Mouse (Mus musculus): ENCODE data around the gene Hsd17b2. TPM values are rescaled to one million over a fixed set of nuclear protein-coding genes. Genes with fewer than 3 reads are reported as not detected.
"Not testable (repeated sequence)": the region's sequence is repeated elsewhere in the genome, so short reads cannot be mapped to it uniquely, and the experiment has no call there.

Hsd17b2 gene
- total RNA-seq, 2 experiments from 2014 or later = not detected

DNA sequence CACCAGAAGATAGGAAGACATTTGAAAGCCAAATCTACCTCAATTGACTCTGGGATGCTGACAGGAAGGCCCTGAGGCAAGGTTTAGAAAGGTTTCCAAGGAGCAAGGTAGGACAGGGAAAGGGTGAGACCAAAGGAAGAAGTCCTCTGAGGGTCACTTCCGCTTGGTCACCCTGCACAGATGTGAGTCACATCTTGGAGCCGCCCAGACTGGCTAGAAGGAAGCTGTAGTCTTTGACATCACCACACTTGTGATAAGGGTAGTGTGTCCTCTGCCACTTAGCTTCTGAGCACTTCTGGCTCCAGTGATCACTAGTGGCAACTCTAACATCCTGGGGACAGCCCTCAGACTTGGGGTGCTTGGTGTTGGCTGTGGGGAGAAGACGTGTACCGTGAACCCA lies 4.4 kb downstream of the Hsd17b2 start:
- ATAC-seq (replicated peaks; ENCODE audit: low FRiP score, poor library complexity, severe bottlenecking) = no peak

DNA sequence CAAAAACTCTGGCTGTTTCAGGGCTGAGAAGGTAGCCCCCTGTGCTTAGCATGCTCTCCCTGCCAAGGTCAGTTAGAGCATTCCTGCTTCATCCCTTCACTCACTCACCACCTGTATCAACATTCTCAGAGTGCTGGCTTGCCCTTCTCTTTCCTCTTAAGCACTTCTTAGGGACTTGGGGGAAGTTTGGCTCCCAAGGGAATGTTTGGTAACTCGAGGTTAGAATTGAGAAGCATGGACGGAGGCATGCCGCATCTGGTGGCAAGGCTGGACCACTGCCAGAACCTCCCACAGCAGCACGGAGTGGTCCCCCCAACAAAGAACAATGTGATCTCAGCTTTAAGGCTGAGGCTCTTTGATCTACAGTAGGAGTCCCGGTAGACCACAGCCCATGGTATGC lies 10.5 kb downstream of the Hsd17b2 start:
- no peak for ATAC-seq (replicated peaks; ENCODE audit: low FRiP score, poor library complexity, severe bottlenecking)

DNA sequence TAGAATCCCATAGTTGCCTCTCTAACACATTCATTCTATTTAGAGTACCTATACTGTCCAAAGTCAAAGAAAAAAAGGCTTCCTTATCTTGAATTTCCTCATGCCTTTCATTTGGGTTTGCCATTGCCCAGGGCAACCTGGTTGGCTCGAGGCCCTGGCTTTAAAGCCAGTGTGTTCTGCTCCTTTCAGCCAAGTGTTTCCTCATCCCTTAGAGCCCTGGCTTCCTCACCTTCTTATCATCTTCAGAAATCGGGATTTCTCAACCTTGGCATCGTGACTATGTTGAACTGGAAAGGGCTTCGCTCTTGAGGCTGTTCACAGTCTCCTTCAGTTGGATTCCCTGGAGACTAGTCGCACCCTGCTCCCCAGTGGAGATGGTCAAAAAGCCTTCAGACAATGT lies 12.9 kb downstream of the Hsd17b2 start:
- no peak for ATAC-seq (replicated peaks; ENCODE audit: low FRiP score, poor library complexity, severe bottlenecking)

DNA sequence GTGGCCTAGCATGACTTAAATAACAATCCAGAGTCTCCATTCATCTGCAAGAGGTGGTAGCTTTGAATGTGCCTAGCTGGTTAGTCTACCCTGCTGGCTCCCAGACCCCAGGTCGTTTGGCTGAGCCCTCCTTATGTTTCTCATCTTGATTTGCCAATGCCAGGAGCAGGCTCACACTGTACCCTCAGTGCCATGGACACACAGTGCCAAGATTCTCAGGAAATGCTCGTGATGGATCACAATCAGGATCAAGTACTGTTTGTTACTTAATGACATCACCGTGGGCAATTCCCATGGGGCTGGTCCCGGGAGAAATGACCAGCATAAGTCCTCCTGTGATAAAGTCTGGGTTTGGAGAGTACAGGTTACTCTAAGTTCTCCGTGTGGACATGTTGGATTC lies 14.2 kb downstream of the Hsd17b2 start:
- no peak for ATAC-seq (replicated peaks; ENCODE audit: low FRiP score, poor library complexity, severe bottlenecking)

DNA sequence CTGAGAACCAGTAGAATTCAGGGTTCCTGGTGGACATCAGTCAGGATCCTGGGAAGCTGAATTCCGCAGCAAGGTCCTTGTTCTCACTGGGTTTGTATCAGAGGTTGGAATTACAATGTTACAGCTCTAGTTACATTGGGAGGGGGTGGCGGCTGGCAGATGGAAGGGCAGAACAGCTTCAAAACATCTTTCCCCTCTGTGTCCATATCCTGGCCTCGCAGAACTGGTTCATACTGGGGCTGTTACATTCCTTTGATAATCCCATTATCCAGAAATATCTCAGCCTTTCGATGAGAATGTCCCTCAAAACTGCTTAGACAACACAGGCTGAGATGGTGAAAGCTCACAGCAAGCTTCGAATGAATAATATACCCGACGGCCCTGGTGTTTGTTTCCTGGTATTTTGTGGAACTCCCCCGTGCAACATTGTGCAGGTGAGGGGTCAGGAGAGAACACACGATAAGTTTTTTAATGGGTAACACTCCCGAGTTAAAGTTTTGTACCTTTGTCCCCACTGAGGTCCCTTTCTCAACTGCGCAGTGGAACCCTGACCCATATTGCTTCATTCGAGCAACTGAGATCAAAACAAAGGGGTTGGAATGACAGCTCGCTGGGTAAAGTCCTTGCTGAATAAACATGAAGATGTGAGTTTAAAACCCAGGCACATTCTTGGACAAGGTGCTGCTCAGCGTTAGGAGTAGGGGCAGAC lies 16.6 kb downstream of the Hsd17b2 start:
- ATAC-seq (replicated peaks; ENCODE audit: low FRiP score, poor library complexity, severe bottlenecking) = no peak

DNA sequence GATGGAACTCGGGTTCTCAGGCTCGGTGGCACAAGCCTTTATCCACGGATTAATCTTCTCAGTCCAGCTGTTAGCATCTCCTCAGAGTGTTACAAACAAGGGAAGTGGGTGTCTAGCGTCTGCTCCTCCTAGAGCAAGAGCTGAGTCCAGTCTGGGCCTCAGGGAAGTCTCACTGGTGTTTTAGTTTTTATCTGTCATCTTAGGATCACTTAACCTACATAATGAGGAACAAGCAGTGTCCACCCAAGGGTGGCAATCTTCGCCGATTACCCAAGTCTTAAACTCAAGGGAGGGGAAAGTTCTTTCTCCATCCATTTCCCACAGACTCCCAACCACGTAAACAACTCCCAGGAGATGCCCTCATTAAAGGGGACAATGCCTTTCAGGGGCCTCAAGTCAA lies 24.8 kb downstream of the Hsd17b2 start:
- ATAC-seq (replicated peaks; ENCODE audit: low FRiP score, poor library complexity, severe bottlenecking) = no peak

DNA sequence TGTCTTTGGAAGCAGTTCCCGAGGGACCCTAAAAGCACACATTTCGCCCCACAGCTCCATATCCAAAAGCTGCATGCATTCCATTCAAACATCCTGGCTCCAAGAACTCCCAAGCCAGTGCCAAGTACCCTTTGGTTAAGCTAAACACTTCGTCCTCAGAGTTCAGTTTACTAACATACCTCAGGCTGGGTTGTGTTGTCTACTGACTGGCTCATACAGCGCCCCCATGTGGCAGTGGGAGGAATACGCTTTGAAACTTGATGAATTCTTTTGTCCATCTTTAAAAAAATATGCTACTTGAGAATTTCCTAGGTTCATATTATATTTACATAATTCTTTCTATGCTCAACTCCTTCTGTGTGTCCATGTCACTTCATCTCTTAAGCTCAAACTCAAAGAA lies 25.9 kb downstream of the Hsd17b2 start:
- no peak for ATAC-seq (replicated peaks; ENCODE audit: low FRiP score, poor library complexity, severe bottlenecking)

DNA sequence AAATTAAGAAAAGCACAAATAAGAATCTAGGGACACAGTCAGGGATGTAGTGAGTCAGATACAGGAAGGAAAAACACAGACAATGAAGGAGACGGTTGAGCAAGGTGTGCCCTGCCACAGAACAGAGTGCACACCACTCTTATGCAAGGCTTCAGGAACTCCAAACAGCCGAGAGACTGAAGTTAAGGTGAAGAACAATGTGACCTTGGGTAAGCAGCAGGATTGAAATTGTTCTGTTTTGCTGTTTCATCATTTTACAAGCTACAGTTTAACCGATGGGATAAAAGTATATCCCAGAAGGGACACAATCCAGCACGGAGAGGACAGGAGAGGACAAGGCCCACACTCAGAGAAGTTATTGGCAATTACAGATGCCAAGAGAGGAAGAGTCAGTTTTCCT lies 26.5 kb downstream of the Hsd17b2 start:
- no peak for ATAC-seq (replicated peaks; ENCODE audit: low FRiP score, poor library complexity, severe bottlenecking)

DNA sequence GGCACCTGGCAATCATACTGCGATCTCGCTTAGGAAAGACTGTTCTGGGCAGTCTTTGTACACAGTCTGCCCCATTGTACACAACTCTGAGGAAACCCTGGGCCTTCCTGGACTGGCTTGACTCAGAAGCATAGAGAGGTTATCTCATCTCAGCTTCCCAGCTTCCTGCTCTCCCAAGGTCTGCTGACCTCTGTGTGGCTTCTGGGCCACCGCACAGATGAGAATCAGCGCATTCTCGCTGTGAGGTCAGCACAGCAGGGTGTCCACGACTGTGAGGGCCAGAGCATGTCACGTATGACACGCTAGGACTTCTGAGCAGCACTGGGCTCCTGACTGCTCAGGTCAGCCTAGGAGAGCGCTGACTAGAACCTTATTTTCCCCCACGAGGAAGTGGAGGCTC lies 29.3 kb downstream of the Hsd17b2 start:
- no peak for ATAC-seq (replicated peaks; ENCODE audit: low FRiP score, poor library complexity, severe bottlenecking)

DNA sequence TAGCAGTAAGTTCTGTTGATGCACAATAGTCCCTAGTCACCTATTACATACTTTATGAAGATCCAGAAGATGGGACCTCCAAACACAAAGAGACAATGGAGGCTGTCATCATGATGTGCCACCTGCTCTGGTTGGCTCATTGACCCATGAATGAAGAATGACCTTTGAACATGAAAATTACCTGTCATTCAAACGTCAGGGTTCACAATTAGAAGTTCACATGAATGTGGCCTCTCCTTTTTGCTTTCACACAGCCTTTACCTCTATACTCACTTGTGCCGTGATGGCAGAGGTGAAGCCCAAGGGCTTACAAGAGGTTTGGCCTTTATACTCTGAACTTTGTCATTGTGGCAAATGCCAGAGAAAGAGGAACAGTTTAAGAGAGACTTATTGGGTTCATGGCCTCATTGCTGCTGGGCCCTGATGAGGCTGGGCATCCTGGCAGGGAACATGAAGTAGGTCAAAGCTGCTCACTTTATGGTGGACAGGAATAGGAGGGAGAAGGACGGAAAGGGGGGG lies 35.0 kb downstream of the Hsd17b2 start:
- ATAC-seq (replicated peaks; ENCODE audit: low FRiP score, poor library complexity, severe bottlenecking) = no peak

DNA sequence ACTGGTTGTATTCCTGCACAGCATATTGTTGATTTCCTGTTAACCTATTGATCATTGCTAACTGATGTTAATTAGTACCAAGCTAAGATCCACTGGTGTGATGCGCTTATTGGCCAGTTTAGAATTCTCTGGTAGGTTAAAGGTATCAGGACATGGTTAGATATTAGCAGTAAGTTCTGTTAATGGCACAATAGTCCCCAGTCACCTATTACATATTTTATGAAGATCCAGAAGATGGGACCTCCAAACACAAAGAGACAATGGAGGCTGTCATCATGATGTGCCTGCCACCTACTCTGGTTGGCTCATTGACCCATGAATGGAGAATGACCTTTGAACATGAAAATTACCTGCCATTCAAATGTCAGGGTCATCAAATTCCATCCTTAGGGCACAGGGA lies 36.5 kb downstream of the Hsd17b2 start:
- not testable (repeated sequence) for ATAC-seq (replicated peaks; ENCODE audit: low FRiP score, poor library complexity, severe bottlenecking)

DNA sequence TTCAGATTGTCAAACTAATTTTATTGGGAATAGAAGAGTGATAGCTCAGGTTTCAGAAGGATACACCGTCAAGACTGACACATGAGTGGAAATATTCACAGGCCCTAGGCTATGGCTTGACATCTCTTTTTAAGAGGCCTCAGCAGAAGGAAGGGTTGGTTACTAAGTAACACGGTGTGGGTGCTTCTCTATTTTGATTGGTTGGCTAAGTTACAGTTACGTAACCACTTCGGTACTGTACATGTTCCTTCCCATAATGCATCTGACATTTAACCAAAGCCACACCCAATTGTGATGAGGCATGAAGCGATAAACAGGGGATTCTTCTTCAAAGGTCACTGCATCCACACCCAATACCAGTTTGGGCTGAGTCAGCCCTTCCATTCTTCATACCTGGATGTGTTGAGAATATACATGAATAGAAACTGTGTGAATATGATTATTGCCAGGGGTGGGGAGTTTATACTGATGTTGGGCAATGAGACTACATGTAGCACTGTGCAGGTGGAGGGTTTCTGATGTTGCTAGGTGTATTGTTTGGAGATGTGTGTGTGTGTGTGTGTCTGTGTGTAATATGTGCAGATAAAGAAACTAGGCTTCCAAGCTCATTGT lies 38.8 kb downstream of the Hsd17b2 start:
- no peak for ATAC-seq (replicated peaks; ENCODE audit: low FRiP score, poor library complexity, severe bottlenecking)

DNA sequence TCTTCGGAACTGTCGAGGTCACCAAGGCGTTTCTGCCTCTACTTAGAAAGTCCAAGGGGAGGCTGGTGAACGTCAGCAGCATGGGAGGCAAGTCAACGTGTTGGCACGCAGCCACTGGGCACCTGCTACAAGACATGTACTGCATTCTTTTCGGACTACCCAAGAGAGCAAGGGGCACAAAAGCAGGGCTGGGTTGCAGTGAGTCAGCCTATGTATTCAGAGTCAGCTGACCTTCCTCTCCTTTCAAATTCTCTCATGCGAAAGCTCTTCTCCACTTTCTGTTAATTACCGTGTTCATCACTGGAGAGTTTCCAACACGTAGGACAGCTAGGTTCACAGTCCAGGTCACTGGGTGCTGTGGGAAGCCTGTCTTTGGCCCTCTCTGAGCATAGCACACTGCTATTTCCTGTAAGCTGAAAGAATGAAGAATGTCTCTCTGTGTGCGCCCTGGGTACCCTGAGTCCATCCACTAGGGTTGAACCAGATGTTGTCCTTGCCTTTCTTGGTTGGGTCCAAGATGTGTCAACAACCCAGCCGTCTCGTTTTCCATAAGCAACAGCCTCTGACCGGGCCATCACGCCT lies 40.8 kb downstream of the Hsd17b2 start:
- ATAC-seq (replicated peaks; ENCODE audit: low FRiP score, poor library complexity, severe bottlenecking) = no peak

DNA sequence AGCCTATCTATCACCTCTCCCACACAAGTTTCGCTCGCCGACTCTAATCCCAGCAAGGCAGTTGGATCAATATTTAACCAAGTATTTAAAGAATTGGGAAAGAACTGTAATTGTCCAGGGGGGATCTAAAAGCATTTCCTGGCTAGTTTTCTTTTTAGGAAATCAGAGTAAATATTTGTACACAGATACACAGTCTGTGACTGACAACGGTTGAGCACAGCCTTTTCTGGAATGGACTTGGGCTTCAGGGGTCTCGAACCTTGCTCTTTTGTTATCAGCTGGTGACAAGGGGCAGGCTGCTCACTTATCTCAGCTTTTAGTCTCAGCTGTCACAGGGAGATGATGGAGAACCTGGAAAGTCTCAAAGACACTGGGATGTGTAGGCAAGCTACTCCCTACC lies 44.9 kb downstream of the Hsd17b2 start:
- ATAC-seq (replicated peaks; ENCODE audit: low FRiP score, poor library complexity, severe bottlenecking) = no peak

DNA sequence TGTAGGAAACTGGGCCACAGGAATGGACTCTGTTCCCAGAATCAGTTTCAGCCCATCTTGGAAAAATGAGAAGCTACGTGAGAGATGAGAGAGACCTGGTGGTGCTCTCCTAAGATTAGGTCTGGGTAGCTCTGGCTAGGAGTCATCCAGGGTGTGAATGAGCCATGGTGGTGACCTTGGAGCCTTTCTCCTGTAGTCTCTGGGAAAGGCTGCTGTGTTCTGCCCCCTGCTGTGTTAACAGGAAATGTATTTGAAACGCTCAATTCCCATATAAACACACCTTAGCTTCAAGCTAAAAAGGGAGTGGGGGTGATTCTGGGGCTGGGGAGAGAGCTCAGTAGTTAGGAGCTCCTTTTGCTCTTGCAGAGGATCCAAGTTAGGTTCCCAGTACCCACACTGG lies 45.7 kb downstream of the Hsd17b2 start:
- ATAC-seq (replicated peaks; ENCODE audit: low FRiP score, poor library complexity, severe bottlenecking) = no peak

DNA sequence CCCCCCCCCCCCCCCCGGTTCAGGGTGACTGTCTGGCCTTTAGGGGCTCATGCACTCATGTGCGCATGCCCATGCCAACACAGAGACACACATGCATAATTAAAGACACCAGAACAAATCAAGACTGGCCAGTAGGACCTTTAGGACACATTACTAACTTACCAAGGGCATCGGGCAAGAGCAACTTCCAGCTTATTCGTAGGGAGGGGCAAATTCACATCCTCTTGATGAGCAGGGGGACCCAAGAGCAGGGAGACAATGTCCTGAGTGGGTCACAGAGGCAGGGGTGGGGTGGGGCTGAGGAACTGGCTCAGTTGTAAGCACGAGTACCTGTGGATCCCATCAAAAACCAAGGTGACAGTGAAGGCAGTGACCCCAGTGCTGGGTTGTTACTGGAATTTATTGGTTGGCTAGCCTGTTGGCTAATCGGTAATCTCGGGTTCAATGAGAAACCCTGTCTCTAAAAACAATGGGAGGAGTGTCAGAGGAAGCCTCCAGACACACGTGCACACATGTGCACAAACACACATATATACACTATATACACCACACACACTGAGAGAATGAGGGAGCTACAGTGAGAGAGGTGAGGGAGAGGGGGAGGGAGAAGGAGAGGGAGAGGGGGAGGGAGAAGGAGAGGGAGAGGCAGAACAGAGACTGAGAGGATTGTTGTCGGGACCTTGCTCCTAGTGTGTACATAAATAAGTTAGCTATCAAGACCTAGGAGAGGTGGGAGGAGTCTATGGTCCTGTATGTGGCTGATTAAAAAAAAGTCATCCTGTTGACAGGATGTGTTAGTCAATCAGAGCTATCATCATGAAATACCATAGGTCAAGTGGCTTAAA lies 46.4 kb downstream of the Hsd17b2 start:
- no peak for ATAC-seq (replicated peaks; ENCODE audit: low FRiP score, poor library complexity, severe bottlenecking)

DNA sequence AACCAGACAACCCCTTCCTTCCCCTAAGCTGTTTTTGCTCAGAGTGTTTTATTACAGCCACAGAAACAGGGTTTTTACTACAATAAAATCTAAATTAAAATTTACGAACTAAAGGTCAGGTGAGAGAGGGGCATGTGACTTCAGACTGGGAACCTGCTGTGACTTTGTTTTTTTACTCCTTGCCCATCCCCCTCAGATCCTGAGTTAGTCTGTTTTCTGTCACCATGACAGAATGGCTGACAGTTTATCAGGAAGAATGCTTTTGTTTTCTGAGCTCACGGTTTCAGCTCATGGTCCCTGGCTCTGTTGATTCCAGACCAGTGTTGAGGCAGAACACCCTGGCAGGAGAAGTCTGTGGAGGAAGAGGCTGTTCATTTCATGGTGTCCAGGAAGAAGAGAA lies 47.7 kb downstream of the Hsd17b2 start:
- no peak for ATAC-seq (replicated peaks; ENCODE audit: low FRiP score, poor library complexity, severe bottlenecking)

DNA sequence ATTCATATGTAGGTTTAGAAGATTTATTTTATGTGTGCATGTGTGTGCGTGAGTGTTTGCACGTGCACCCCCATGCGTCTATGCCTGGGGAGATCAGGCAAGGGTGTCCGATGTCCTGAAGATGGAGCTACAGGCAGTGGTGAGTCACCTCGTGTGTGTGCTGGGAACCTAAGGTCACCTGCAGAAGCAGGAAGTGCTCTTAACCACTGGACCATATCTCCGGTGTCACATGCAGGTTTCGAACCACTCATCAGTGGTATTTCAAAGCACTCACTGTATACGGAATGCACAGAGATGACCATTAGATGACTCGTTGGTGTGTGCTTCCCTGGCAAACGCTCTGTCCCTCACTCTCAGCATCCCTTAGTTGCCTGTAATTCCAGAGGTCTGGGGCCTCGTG lies 56.2 kb downstream of the Hsd17b2 start:
- no peak for ATAC-seq (replicated peaks; ENCODE audit: low FRiP score, poor library complexity, severe bottlenecking)

DNA sequence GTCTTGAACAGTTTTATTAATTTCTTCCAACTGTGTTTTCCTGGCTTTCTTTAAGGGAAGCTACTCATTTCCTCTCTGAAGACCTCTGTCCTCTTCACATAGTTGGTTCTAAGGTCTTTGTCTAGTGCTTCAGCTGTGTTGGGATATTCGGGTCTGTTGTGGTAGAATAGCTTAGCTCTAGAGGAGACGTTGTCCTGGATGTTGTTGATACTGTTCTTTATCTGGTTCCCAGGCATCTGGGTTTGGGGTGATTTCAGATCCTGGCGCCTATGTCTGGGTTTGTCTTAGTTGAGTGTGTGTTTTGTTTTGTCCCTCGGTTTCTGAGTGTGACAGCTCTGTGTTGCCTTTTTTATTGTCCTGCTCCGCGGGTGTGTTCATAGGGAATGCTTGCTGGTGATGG lies 61.1 kb downstream of the Hsd17b2 start:
- no peak for ATAC-seq (replicated peaks; ENCODE audit: low FRiP score, poor library complexity, severe bottlenecking)

DNA sequence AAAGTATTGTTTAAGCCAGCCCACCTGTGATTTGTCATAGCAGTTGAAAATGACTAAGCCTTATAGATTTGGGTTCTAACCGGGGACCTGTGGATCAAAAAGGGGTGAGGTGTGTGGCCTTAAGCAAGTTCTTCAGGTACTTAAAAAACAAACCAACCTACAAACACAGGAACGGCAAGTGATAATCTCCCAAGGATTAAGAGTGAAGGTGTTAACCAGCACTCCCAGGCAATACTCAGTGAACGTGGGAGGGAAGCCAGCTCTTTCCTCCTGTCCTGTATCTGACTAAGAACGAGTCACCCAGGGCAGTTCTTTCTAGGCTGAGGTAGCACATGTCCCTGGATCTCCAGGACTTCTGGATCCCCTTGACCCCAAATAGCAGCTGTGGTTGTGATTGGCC lies 62.9 kb downstream of the Hsd17b2 start:
- no peak for ATAC-seq (replicated peaks; ENCODE audit: low FRiP score, poor library complexity, severe bottlenecking)

DNA sequence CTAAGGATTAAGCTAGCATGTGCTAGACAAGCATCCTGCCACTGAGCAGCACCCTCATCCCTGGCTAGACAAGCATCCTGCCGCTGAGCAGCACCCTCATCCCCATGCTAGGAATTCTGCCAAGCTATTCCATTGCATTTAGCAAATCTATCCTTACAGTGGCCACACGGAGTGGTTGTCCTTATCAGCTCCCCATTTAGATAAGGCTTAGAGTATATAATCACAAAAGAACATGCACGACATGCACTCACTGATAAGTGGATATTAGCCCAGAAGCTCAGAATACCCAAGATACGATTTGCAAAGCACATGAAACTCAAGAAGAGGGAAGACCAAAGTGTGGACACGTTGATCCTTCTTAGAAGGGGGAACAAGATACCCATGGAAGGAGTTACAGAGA lies 64.2 kb downstream of the Hsd17b2 start:
- no peak for ATAC-seq (replicated peaks; ENCODE audit: low FRiP score, poor library complexity, severe bottlenecking)
